Mouse (Mus musculus) CH12.LX (cell line): ENCODE measurements around the gene Ly6g6d.

Source experiments
- BHLHE40 ChIP-seq: IDR thresholded peaks from 2 replicates; pipeline ENCODE4 v1.6.1; 2011; ENCODE audit warnings: mild to moderate bottlenecking, low read depth, low read length, improper control_type of control experiment
- CTCF ChIP-seq, 2 experiments: IDR thresholded peaks in 1 of 2; conservative IDR thresholded peaks in 1 of 2; 2 replicates each; pipeline ENCODE4 v1.5.1; 2011 to 2012; ENCODE audit warnings: low read depth in 2 of 2, low read length in 2 of 2, improper control_type of control experiment in 1 of 2, inconsistent platforms in 1 of 2, mild to moderate bottlenecking in 1 of 2, moderate library complexity in 1 of 2
- EP300 ChIP-seq: IDR thresholded peaks from 2 replicates; pipeline ENCODE4 v1.6.1; 2011; ENCODE audit warnings: low read length, improper control_type of control experiment
- HCFC1 ChIP-seq: IDR thresholded peaks from 2 replicates; pipeline ENCODE4 v1.6.1; 2012; ENCODE audit warnings: low read depth, mild to moderate bottlenecking, inconsistent platforms, low read length, improper control_type of control experiment
- JUN ChIP-seq: IDR thresholded peaks from 2 replicates; pipeline ENCODE4 v1.6.1; 2011; ENCODE audit warnings: low read depth, mild to moderate bottlenecking, low read length, improper control_type of control experiment, moderate library complexity; ENCODE audit not compliant: insufficient read depth
- MAX ChIP-seq: IDR thresholded peaks from 2 replicates; pipeline ENCODE4 v1.6.1; 2011; ENCODE audit warnings: low read length, improper control_type of control experiment
- MEF2A ChIP-seq: IDR thresholded peaks from 2 replicates; pipeline ENCODE4 v1.6.1; 2014; ENCODE audit warnings: low read depth, mild to moderate bottlenecking, inconsistent platforms, low read length, improper control_type of control experiment, borderline replicate concordance
- MYC ChIP-seq: IDR thresholded peaks from 2 replicates; pipeline ENCODE4 v1.6.1; 2011; ENCODE audit warnings: low read depth, mild to moderate bottlenecking, improper control_type of control experiment, low read length
- NRF1 ChIP-seq: IDR thresholded peaks from 2 replicates; pipeline ENCODE4 v1.6.1; 2014; ENCODE audit warnings: low read depth, mild to moderate bottlenecking, inconsistent platforms, low read length, improper control_type of control experiment, moderate library complexity
- PAX5 ChIP-seq: IDR thresholded peaks from 2 replicates; pipeline ENCODE4 v1.6.1; 2012; ENCODE audit warnings: low read length, inconsistent platforms, mixed read lengths
- POLR2A ChIP-seq: IDR thresholded peaks from 2 replicates; pipeline ENCODE4 v1.6.1; 2011; ENCODE audit warnings: low read depth, mild to moderate bottlenecking, improper control_type of control experiment, low read length
- SIN3A ChIP-seq: IDR thresholded peaks from 2 replicates; pipeline ENCODE4 v1.6.1; 2012; ENCODE audit warnings: low read length, improper control_type of control experiment, inconsistent platforms
- USF1 ChIP-seq: IDR thresholded peaks from 2 replicates; pipeline ENCODE4 v1.6.1; 2014; ENCODE audit warnings: low read depth, mild to moderate bottlenecking, inconsistent platforms, low read length, improper control_type of control experiment

- TF ChIP-seq CTCF (conservative IDR thresholded peaks at IDR 0.05 in 1 of 2, IDR thresholded peaks at IDR 0.05 in 1 of 2; ENCODE audit: low read depth in 2 of 2, low read length in 2 of 2), result no peak
- TF ChIP-seq NRF1, result no peak
- peak; percentile 12; the same call in 1 of the 2 replicates for TF ChIP-seq POLR2A
- TF ChIP-seq MAX, result no peak
- TF ChIP-seq HCFC1, result no peak
- TF ChIP-seq MYC, result no peak
- TF ChIP-seq PAX5, result no peak
- TF ChIP-seq SIN3A, result no peak
- TF ChIP-seq JUN, result no peak
- no peak for TF ChIP-seq USF1
- no peak for TF ChIP-seq MEF2A
- TF ChIP-seq EP300, result no peak
- no peak for TF ChIP-seq BHLHE40
Measured at GRCm38 (mm10) chr17:35024691-35025488, 53.0 kb downstream of the Ly6g6d start.
